Mouse (Mus musculus) Muller cell, postnatal 12 days (primary cell): ENCODE data around the gene Gm5089.

Experiments used
- DNase-seq: peaks from one replicate; pipeline ENCODE4 v3.0.0-alpha.2; 2015; ENCODE audit errors: inconsistent ontology term

Gm5089 gene

GRCm38 (mm10) chr14:122386281-122387130, 64.4 kb downstream of the Gm5089 start:
- no peak for DNase-seq

GRCm38 (mm10) chr14:122385758-122386157, 65.2 kb downstream of the Gm5089 start:
- no peak for DNase-seq

DNA sequence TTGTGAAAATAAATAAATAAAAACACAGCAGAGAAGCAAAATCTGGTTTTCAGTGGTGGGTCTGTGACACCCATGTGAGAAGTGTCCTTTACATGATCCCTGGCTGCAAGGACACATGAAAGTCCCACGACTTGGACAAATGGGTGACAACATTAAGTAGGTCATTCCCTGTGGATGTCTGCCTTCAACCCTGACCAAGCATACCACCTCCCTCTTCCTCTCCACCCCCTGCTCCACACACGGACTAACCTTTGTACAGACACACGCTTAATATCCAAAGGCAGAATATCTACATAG, 65.7 kb downstream of the Gm5089 start:
- no peak for DNase-seq
